Mouse (Mus musculus): ENCODE measurements around the gene Cdk2.

Cdk2 gene

GRCm38 (mm10) chr10:128656731-128657130 lies 48.1 kb downstream of the Cdk2 start:
- DNase-seq (ENCODE audit: low spot score in 2 of 2), result no peak

DNA sequence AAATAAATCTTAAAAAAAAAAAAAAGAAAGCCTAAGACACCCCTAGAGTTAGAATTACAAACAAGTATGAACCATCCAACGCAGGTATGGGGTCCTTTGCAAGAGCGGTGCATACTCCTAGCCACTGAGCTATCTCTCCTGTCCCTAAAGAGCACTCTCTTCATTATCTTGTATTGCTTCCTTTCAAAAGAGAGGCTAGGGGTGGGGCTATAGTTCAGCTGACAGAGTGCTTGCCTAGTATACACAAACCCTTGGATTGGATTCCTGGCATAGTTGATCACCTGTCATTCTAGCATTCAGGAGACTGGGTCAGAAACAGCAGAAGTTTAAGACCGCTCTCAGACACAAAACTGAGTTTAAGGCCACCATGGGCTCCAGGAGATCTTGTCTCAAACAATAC lies 49.6 kb downstream of the Cdk2 start:
- no peak for DNase-seq (ENCODE audit: low spot score in 2 of 2)

DNA sequence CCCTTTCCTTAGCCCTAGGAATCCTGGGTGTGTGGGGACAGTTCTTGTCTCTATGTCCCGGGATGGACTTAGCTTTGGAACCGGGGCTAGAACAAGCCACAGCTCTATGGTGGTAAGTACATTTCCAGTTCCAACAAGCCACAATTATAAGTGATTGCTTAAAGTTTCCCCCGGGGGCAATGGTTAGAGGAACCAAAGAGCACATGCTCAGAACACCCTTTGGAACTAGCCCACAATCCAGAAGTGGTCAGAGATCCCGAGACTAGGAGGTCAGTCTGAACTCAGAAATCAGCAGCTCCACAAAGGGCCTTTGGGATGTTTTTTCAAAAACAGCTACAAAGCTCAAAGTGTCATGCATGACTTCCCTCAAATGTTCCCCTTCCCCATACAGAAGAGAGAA lies 51.0 kb downstream of the Cdk2 start:
- DNase-seq (ENCODE audit: low spot score in 2 of 2), result no peak

Data from urinary bladder, postnatal 36 days (tissue).